9 mouse cellular contexts compared by ENCODE assay signal in genomic region chr14:121796571-121797456, GRCm38 (mm10). TPM values are rescaled to one million over a fixed set of nuclear protein-coding genes. Genes with fewer than 3 reads are reported as not detected.
A peak's percentile ranks its signal among the peaks of the same experiment; 100 is the strongest.
DNase-seq lines count a peak whose midpoint lies in the region; ATAC-seq and TF ChIP-seq lines count a peak whose summit lies in the region.
"Had no signal": no experiment of that assay in that cellular context is flagged by ENCODE, and none has a peak within 500 bp of the region (broad histone marks: within the 10 kb centered on the region; RNA-seq: fewer than 3 reads in every experiment).

No protein-coding gene starts in this region.

- H3K4me2 ChIP-seq in heart, embryonic 13.5 days = peak overlapping the region; percentile 98
- H3K4me2 ChIP-seq in liver, embryonic 15.5 days = peak overlapping the region; percentile 94

- H3K9ac ChIP-seq in heart, embryonic 13.5 days = peak overlapping the region; percentile 85
- H3K9ac ChIP-seq in liver, embryonic 15.5 days = peak overlapping the region; percentile 48

- no peaks in the 10 kb centered on the region for H3K9me3 ChIP-seq in heart, embryonic 13.5 days
- H3K9me3 ChIP-seq in liver, embryonic 15.5 days (replicated peaks) = no peaks in the 10 kb centered on the region

- no peak for ATAC-seq in heart, embryonic 13.5 days (ENCODE audit: extremely low read depth, insufficient number of reproducible peaks, low FRiP score, low TSS enrichment)
- no peak for ATAC-seq in liver, embryonic 15.5 days (ENCODE audit: insufficient read depth)

- H3K27me3 ChIP-seq in heart, embryonic 13.5 days (replicated peaks) = peaks cover 18% of the 10 kb centered on the region; the same call in 1 of the 2 replicates
- peaks cover 26% of the 10 kb centered on the region for H3K27me3 ChIP-seq in liver, embryonic 15.5 days
- H3K27me3 ChIP-seq in small intestine, adult 2 months (ENCODE audit: control insufficient read depth, insufficient read depth, low read length) = no peaks in the 10 kb centered on the region
- H3K27me3 ChIP-seq: Patski had no signal

- no peaks in the 10 kb centered on the region for H3K36me3 ChIP-seq in heart, embryonic 13.5 days
- no peaks in the 10 kb centered on the region for H3K36me3 ChIP-seq in liver, embryonic 15.5 days (replicated peaks)
- no peaks in the 10 kb centered on the region for H3K36me3 ChIP-seq in small intestine, adult 2 months (ENCODE audit: control insufficient read depth, insufficient read depth, low read length)

- H3K4me3 ChIP-seq in heart, embryonic 13.5 days = peak overlapping the region; percentile 69
- peak overlapping the region; percentile 66 for H3K4me3 ChIP-seq in liver, embryonic 15.5 days (replicated peaks)
- peak overlapping the region; percentile 84 for H3K4me3 ChIP-seq in small intestine, adult 2 months (ENCODE audit: low read depth, low read length)

- no peak for TF ChIP-seq POLR2A in small intestine, adult 2 months (IDR thresholded peaks at IDR 0.05; ENCODE audit: low read depth, low read length)

- TF ChIP-seq CTCF in small intestine, adult 2 months (IDR thresholded peaks at IDR 0.05; ENCODE audit: extremely low read depth, insufficient read length, insufficient replicate concordance, low read depth, low read length) = no peak

- H3K4me1 ChIP-seq in heart, embryonic 13.5 days = peaks cover 18% of the 10 kb centered on the region
- peaks cover 30% of the 10 kb centered on the region for H3K4me1 ChIP-seq in liver, embryonic 15.5 days (replicated peaks)
- 0 out of 2 replicates have a peak, but pooled peaks cover 4% of the 10 kb centered on the region for H3K4me1 ChIP-seq in small intestine, adult 2 months (ENCODE audit: control insufficient read depth, insufficient read depth, insufficient read length, low read length)

- WGBS in heart, embryonic 13.5 days = 12% methylated on average over 28 of the region's 28 CpGs
- 15% methylated on average over 28 of the region's 28 CpGs for WGBS in liver, embryonic 15.5 days (ENCODE audit: insufficient replicate concordance)
- WGBS in small intestine, adult 2 months = 19% methylated on average over 28 of the region's 28 CpGs

- peak; percentile 92 for DNase-seq in heart, adult 11 months
- no peak for DNase-seq in heart, postnatal 4 days
- peak; percentile 22 to 26 for DNase-seq in B cell, adult 2 months
- peak; percentile 55 for DNase-seq in cerebellum, adult 8-10 months
- DNase-seq in layer of hippocampus, adult 18-20 months (ENCODE audit: low spot score in 2 of 2) = no peak

- H3K27ac ChIP-seq in heart, embryonic 13.5 days (replicated peaks) = peak overlapping the region; percentile 90
- peak overlapping the region; percentile 81; the same call in 1 of the 2 replicates for H3K27ac ChIP-seq in liver, embryonic 15.5 days (replicated peaks)
- H3K27ac ChIP-seq in small intestine, adult 2 months (ENCODE audit: insufficient read depth, low read depth, low read length) = peak overlapping the region; percentile 10; the same call in 1 of the 2 replicates

RNA-seq across cellular contexts. Expression of gene Dock9, which starts 0.8 kb away (rescaled TPM):
- 10 to 100 TPM; 28.5 to 30.9 TPM for total RNA-seq in heart, postnatal 4 days (2021)
- polyA plus RNA-seq in heart, embryonic 13.5 days (2015; fragmentation: Nextera tagmentation; extraction: Ambion mirVana) = 4.5 and 4.8 TPM in 2 replicates
- polyA plus RNA-seq in liver, embryonic 15.5 days (2015; fragmentation: Nextera tagmentation; extraction: Ambion mirVana) = 1.2 and 1.3 TPM in 2 replicates
- polyA plus RNA-seq in small intestine, adult 2 months (2012; rRNA removed) = 3.8 and 5.7 TPM in 2 replicates
- total RNA-seq in layer of hippocampus, adult 18-20 months (2021) = 100 to 1,000 TPM; 187 to 197 TPM

Comparison
In these comparisons a context has a peak if more than half of its experiments do, and no peak if none do; other contexts are left out.
1. DNase-seq: peak in heart, adult 11 months (single experiment), B cell, adult 2 months (2 of 2) and cerebellum, adult 8-10 months (single experiment); none in heart, postnatal 4 days (single experiment) and layer of hippocampus, adult 18-20 months (0 of 2).
2. H3K27ac ChIP-seq: peak in every context shown above with its lines; median percentile 90 in heart, embryonic 13.5 days; 81 in liver, embryonic 15.5 days; 10 in small intestine, adult 2 months.
3. Peak in every context shown above with its lines, with median percentiles within 50 percentile points of each other: H3K4me3 ChIP-seq.